Mouse (Mus musculus) heart, embryonic 15.5 days (tissue): ENCODE results near the gene Mrpl19. TPM values are rescaled to one million over a fixed set of nuclear protein-coding genes. Genes with fewer than 3 reads are reported as not detected.

ENCODE experiments used
- ATAC-seq: fragments of 200-750 bp; cut with Nextera tagmentation; replicated peaks from 2 replicates; pipeline ENCODE4 v1.8.0; 2017; ENCODE audit warnings: low read depth, moderate TSS enrichment; ENCODE audit not compliant: insufficient number of reproducible peaks, insufficient read depth, low FRiP score
- H3K27ac ChIP-seq: fragments of 300-500 bp; sonication (generic); 2 replicates; pipeline ENCODE4 v1.5.1; 2015; ENCODE audit warnings: mild to moderate bottlenecking, inconsistent platforms
- H3K27me3 ChIP-seq: fragments of 300-500 bp; sonication (generic); 2 replicates; pipeline ENCODE4 v1.6.1; 2015; ENCODE audit warnings: inconsistent platforms
- H3K36me3 ChIP-seq: fragments of 300-500 bp; sonication (generic); 2 replicates; pipeline ENCODE4 v1.6.1; 2015; ENCODE audit warnings: mild to moderate bottlenecking, inconsistent platforms
- H3K4me1 ChIP-seq: fragments of 300-500 bp; sonication (generic); replicated peaks from 2 replicates; pipeline ENCODE4 v1.6.1; 2015; ENCODE audit warnings: inconsistent platforms
- H3K4me2 ChIP-seq: fragments of 300-500 bp; sonication (generic); 2 replicates; pipeline ENCODE4 v1.6.1; 2015; ENCODE audit warnings: inconsistent platforms, mild to moderate bottlenecking, moderate library complexity
- H3K4me3 ChIP-seq: fragments of 300-500 bp; sonication (generic); 2 replicates; pipeline ENCODE4 v1.5.1; 2015; ENCODE audit warnings: mild to moderate bottlenecking, inconsistent platforms
- H3K9ac ChIP-seq: fragments of 300-500 bp; sonication (generic); 2 replicates; pipeline ENCODE4 v1.6.1; 2015; ENCODE audit warnings: mild to moderate bottlenecking, inconsistent platforms
- H3K9me3 ChIP-seq: fragments of 300-500 bp; sonication (generic); replicated peaks from 2 replicates; pipeline ENCODE4 v1.6.1; 2016; ENCODE audit warnings: inconsistent platforms
- WGBS: fragments of 180-500 bp; shearing (Covaris S2); methylation state at CpG from one replicate; pipeline ENCODE4 v1.1.7; 2015; ENCODE audit warnings: mixed read lengths; 5-methylcytosine and 5-hydroxymethylcytosine counted together
- polyA plus RNA-seq: library from polyadenylated mRNA; unstranded; fragments of >200 nt; fragmentation: Nextera tagmentation; extraction: Ambion mirVana; gene quantifications from 2 replicates; pipeline ENCODE4 v1.2.1, GENCODE M21; 2015

Gene Mrpl19
- polyA plus RNA-seq, 1 experiment from 2014 or later: 49.7 TPM

GRCm38 (mm10) chr6:81971196-81971595 is 5.4 kb upstream of the Mrpl19 start:
- H3K4me1 ChIP-seq: no peaks in the 10 kb centered on the region
- no peak for ATAC-seq
- no peak overlapping the region for H3K4me2 ChIP-seq

GRCm38 (mm10) chr6:81966068-81966544 is 348 bp upstream of the Mrpl19 start:
- ATAC-seq: peak; percentile 21
- Histone ChIP-seq H3K36me3 (peaks cover 23% of the 10 kb centered on the region), H3K27me3 (no peaks in the 10 kb centered on the region), H3K9me3 (no peaks in the 10 kb centered on the region), H3K4me1 (peaks cover 10% of the 10 kb centered on the region), H3K9ac (no peak overlapping the region), H3K4me3 (peak overlapping the region; percentile 71), H3K27ac (no peak overlapping the region), H3K4me2 (peak overlapping the region; percentile 66)
- 47% methylated on average over 2 of the region's 2 CpGs for WGBS

More at GRCm38 (mm10) chr6:81971196-81971595, 5.4 kb upstream of the Mrpl19 start:
- H3K27ac ChIP-seq: no peak overlapping the region
- no peak overlapping the region for H3K9ac ChIP-seq
- H3K9me3 ChIP-seq: no peaks in the 10 kb centered on the region
- H3K27me3 ChIP-seq: no peaks in the 10 kb centered on the region
- WGBS: 73% methylated on average over 7 of the region's 7 CpGs
- no peaks in the 10 kb centered on the region for H3K36me3 ChIP-seq
- no peak overlapping the region for H3K4me3 ChIP-seq

- H3K4me3 ChIP-seq: no peak overlapping the region
- no peak for ATAC-seq
- 69% methylated on average over 1 of the region's 1 CpGs for WGBS
- no peak overlapping the region for H3K27ac ChIP-seq
- no peaks in the 10 kb centered on the region for H3K9me3 ChIP-seq
- no peak overlapping the region for H3K4me2 ChIP-seq
- peaks cover 10% of the 10 kb centered on the region for H3K4me1 ChIP-seq
- no peak overlapping the region for H3K9ac ChIP-seq
- peaks cover 73% of the 10 kb centered on the region for H3K36me3 ChIP-seq
- no peaks in the 10 kb centered on the region for H3K27me3 ChIP-seq
Observed at GRCm38 (mm10) chr6:81960284-81960683, 5.5 kb downstream of the Mrpl19 start.

DNA sequence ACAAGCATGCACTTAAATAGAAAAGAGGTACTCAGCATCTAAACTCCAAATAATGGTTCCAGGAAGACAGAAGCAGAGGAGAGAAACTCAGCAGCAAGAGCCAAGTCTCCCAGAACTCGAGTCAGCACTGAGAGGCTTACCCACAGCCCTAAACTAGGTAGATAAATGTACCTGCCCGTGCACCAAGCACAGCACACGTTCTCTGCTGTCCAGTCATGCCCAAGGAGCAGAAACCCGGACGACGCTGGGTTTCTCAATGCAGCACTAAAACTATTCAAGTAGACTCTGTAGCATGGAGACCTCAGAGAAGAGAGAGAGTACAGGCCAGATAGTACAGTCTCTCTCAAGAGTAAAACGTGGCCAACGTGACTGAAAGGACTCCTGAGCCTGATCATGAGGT is 5.9 kb downstream of the Mrpl19 start:
- WGBS: 91% methylated on average over 8 of the region's 8 CpGs
- no peak overlapping the region for H3K9ac ChIP-seq
- ATAC-seq: no peak
- H3K4me3 ChIP-seq: no peak overlapping the region
- H3K27ac ChIP-seq: no peak overlapping the region
- peaks cover 77% of the 10 kb centered on the region for H3K36me3 ChIP-seq
- H3K9me3 ChIP-seq: no peaks in the 10 kb centered on the region
- H3K4me1 ChIP-seq: peaks cover 6% of the 10 kb centered on the region
- H3K4me2 ChIP-seq: no peak overlapping the region
- no peaks in the 10 kb centered on the region for H3K27me3 ChIP-seq

- no peak for ATAC-seq
- WGBS: 85% methylated on average over 11 of the region's 11 CpGs
- Histone ChIP-seq H3K4me3 (no peak overlapping the region), H3K4me1 (no peaks in the 10 kb centered on the region), H3K27ac (no peak overlapping the region), H3K4me2 (no peak overlapping the region), H3K36me3 (peaks cover 74% of the 10 kb centered on the region), H3K27me3 (no peaks in the 10 kb centered on the region), H3K9ac (no peak overlapping the region), H3K9me3 (no peaks in the 10 kb centered on the region)
Observed at GRCm38 (mm10) chr6:81957992-81958391, 7.8 kb downstream of the Mrpl19 start.

GRCm38 (mm10) chr6:81956399-81956798 is 9.4 kb downstream of the Mrpl19 start:
- Histone ChIP-seq H3K4me3 (no peak overlapping the region), H3K36me3 (peaks cover 60% of the 10 kb centered on the region), H3K9me3 (no peaks in the 10 kb centered on the region), H3K27ac (no peak overlapping the region), H3K27me3 (no peaks in the 10 kb centered on the region), H3K9ac (no peak overlapping the region), H3K4me1 (no peaks in the 10 kb centered on the region), H3K4me2 (no peak overlapping the region)
- 89% methylated on average over 4 of the region's 4 CpGs for WGBS
- ATAC-seq: no peak

DNA sequence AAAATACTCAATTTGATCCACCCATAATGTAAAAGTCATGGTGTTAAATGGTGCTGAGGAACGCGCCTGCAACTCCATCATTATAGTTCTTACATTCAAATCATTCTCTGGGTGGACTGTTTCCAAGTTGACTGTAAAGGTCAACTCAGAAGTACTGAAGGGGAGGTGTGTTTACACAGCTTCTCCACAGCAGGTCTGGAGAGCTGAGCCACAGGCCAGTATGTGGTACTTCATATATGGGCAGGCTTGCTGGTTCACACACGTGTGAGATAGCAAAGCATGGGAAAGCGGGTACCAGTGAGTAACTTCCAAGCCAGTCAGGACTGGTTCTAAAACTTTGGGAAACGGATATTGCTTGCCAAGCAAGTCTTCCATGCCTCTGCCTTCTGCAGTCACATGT is 10.6 kb downstream of the Mrpl19 start:
- Histone ChIP-seq H3K9ac (no peak overlapping the region), H3K9me3 (no peaks in the 10 kb centered on the region), H3K4me1 (no peaks in the 10 kb centered on the region), H3K4me3 (no peak overlapping the region), H3K27me3 (no peaks in the 10 kb centered on the region), H3K36me3 (peaks cover 58% of the 10 kb centered on the region), H3K27ac (no peak overlapping the region), H3K4me2 (no peak overlapping the region)
- no peak for ATAC-seq
- WGBS: 88% methylated on average over 5 of the region's 5 CpGs

DNA sequence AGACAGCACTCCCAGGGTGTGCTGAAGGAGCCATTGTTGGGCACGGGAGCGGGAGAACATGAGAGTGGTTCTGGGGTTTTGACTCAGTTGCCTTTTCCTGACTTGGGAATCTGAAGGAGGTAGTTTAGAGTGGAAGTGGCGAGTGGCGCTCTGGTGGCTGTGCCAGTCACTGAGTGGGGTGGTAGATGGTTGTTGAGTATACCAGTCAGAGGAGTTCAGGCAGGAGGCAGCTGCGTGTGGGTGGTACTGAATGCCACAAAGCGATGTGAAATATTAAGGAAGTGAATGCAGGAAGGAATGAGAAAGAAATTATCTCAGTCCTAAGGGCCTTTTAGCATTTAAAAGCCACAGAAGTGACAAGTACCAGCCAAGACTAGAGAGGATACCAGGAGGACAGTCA is 18.9 kb downstream of the Mrpl19 start:
- Histone ChIP-seq H3K4me3 (no peak overlapping the region), H3K36me3 (peaks cover 63% of the 10 kb centered on the region)

GRCm38 (mm10) chr6:81944432-81944831 is 21.3 kb downstream of the Mrpl19 start:
- no peaks in the 10 kb centered on the region for H3K9me3 ChIP-seq
- no peak overlapping the region for H3K27ac ChIP-seq
- ATAC-seq: no peak
- H3K4me2 ChIP-seq: no peak overlapping the region
- H3K27me3 ChIP-seq: no peaks in the 10 kb centered on the region
- H3K36me3 ChIP-seq: peaks cover 67% of the 10 kb centered on the region
- 88% methylated on average over 3 of the region's 3 CpGs for whole genome bisulfite sequencing
- no peaks in the 10 kb centered on the region for H3K4me1 ChIP-seq
- no peak overlapping the region for H3K9ac ChIP-seq
- no peak overlapping the region for H3K4me3 ChIP-seq

More for the DNA sequence above, 18.9 kb downstream of the Mrpl19 start:
- no peaks in the 10 kb centered on the region for H3K4me1 ChIP-seq
- no peak overlapping the region for H3K27ac ChIP-seq
- H3K9ac ChIP-seq: no peak overlapping the region
- no peak for ATAC-seq
- H3K27me3 ChIP-seq: no peaks in the 10 kb centered on the region
- WGBS: 91% methylated on average over 6 of the region's 6 CpGs
- H3K4me2 ChIP-seq: no peak overlapping the region
- no peaks in the 10 kb centered on the region for H3K9me3 ChIP-seq

- Histone ChIP-seq H3K9me3 (no peaks in the 10 kb centered on the region), H3K9ac (no peak overlapping the region), H3K4me1 (no peaks in the 10 kb centered on the region), H3K27me3 (no peaks in the 10 kb centered on the region), H3K36me3 (peaks cover 62% of the 10 kb centered on the region), H3K4me3 (no peak overlapping the region), H3K27ac (no peak overlapping the region), H3K4me2 (no peak overlapping the region)
- WGBS: 82% methylated on average over 2 of the region's 2 CpGs
- no peak for ATAC-seq
Observed at GRCm38 (mm10) chr6:81943281-81943680, 22.5 kb downstream of the Mrpl19 start.

DNA sequence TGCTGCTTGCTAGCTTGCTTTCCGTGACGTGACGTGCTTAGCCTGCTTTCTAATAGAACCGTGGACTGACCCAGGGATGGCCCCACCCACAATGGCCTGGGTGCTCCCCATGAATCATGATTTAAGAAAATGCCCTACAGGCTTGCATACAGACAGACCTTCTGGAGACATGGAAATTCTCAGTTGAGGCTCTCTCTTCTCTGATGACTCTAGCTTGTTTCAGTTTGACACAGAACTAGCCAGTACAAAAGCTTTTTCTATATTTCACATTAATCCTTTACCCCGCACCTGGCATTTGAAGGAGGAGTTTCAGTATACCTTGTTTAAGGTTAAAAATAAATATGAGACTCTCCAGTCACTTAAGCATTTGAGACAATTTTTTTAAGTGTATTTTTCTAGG is 24.0 kb downstream of the Mrpl19 start:
- no peak overlapping the region for H3K4me3 ChIP-seq
- peaks cover 62% of the 10 kb centered on the region for H3K36me3 ChIP-seq
- H3K9ac ChIP-seq: no peak overlapping the region
- no peak for ATAC-seq
- H3K27me3 ChIP-seq: no peaks in the 10 kb centered on the region
- no peak overlapping the region for H3K4me2 ChIP-seq
- H3K9me3 ChIP-seq: no peaks in the 10 kb centered on the region
- 90% methylated on average over 5 of the region's 5 CpGs for WGBS
- no peaks in the 10 kb centered on the region for H3K4me1 ChIP-seq
- no peak overlapping the region for H3K27ac ChIP-seq

- H3K36me3 ChIP-seq: peaks cover 71% of the 10 kb centered on the region
- H3K27me3 ChIP-seq: no peaks in the 10 kb centered on the region
- no peak for ATAC-seq
- no peak overlapping the region for H3K4me3 ChIP-seq
- H3K4me2 ChIP-seq: no peak overlapping the region
- H3K27ac ChIP-seq: no peak overlapping the region
- H3K9ac ChIP-seq: no peak overlapping the region
- no peaks in the 10 kb centered on the region for H3K9me3 ChIP-seq
- WGBS: 97% methylated on average over 3 of the region's 3 CpGs
- no peaks in the 10 kb centered on the region for H3K4me1 ChIP-seq
Observed at GRCm38 (mm10) chr6:81933281-81933680, 32.5 kb downstream of the Mrpl19 start.
